Mouse (Mus musculus) olfactory bulb, adult 2 months (tissue): ENCODE data around the gene Klhdc8b.

Experiments used
- CTCF ChIP-seq: fragments of 200-500 bp; IDR thresholded peaks from 2 replicates; pipeline ENCODE4 v1.5.1; 2012; ENCODE audit warnings: low read depth, mild to moderate bottlenecking, low read length, moderate library complexity; ENCODE audit not compliant: insufficient read depth
- POLR2A ChIP-seq: fragments of 200-500 bp; IDR thresholded peaks from 2 replicates; pipeline ENCODE4 v1.6.1; 2012; ENCODE audit warnings: mild to moderate bottlenecking, low read depth, low read length, moderate library complexity; ENCODE audit not compliant: insufficient read depth

GRCm38 (mm10) chr9:108486973-108487530 is 25.7 kb upstream of the Klhdc8b start:
- TF ChIP-seq CTCF (no peak), POLR2A (no peak)
